Mouse (Mus musculus): Measurements from ENCODE around the gene Ctsl. TPM values are rescaled to one million over a fixed set of nuclear protein-coding genes. Genes with fewer than 3 reads are reported as not detected.

Ctsl gene
- polyA plus RNA-seq, 1 experiment from 2014 or later: 1,130 TPM

GRCm38 (mm10) chr13:64310585-64310984 lies 60.1 kb downstream of the Ctsl start:
- ATAC-seq (peak; percentile 26), DNase-seq (no peak)
- WGBS (ENCODE audit: insufficient replicate concordance): 39% methylated on average over 6 of the region's 6 CpGs
- no peaks in the 10 kb centered on the region for H3K9me3 ChIP-seq (ENCODE audit: low read length)
- H3K4me3 ChIP-seq (ENCODE audit: low read depth, low read length): peak overlapping the region; percentile 5; the same call in 1 of the 2 replicates
- no peaks in the 10 kb centered on the region for H3K27me3 ChIP-seq (ENCODE audit: insufficient read depth, low read length)
- peak overlapping the region; percentile 74 for H3K4me2 ChIP-seq (ENCODE audit: low read depth, low read length)
- H3K36me3 ChIP-seq (replicated peaks; ENCODE audit: insufficient read depth, low read length): peaks cover 16% of the 10 kb centered on the region
- TF ChIP-seq CTCF (IDR thresholded peaks at IDR 0.05; ENCODE audit: low read depth) (no peak), EP300 (IDR thresholded peaks at IDR 0.05; ENCODE audit: low read depth) (peak; percentile 25; the same call in 1 of the 2 replicates)
- H3K4me1 ChIP-seq (ENCODE audit: insufficient read depth): peaks cover 19% of the 10 kb centered on the region
- H3K27ac ChIP-seq (ENCODE audit: low read depth): peak overlapping the region; percentile 98
- peak overlapping the region; percentile 33 for H3K9ac ChIP-seq (replicated peaks)

- peaks cover 21% of the 10 kb centered on the region for H3K36me3 ChIP-seq (replicated peaks; ENCODE audit: insufficient read depth, low read length)
- 24% methylated on average over 11 of the region's 11 CpGs for WGBS (ENCODE audit: insufficient replicate concordance)
Measured at GRCm38 (mm10) chr13:64309842-64310241, 60.8 kb downstream of the Ctsl start.

More at GRCm38 (mm10) chr13:64309842-64310241, 60.8 kb downstream of the Ctsl start:
- DNase-seq (peak; percentile 20), ATAC-seq (no peak)
- peak overlapping the region; percentile 74 for H3K4me2 ChIP-seq (ENCODE audit: low read depth, low read length)
- H3K9me3 ChIP-seq (ENCODE audit: low read length): no peaks in the 10 kb centered on the region
- peak overlapping the region; percentile 61 for H3K27ac ChIP-seq (ENCODE audit: low read depth)
- H3K9ac ChIP-seq (replicated peaks): peak overlapping the region; percentile 33
- H3K4me3 ChIP-seq (ENCODE audit: low read depth, low read length): peak overlapping the region; percentile 5; the same call in 1 of the 2 replicates
- H3K27me3 ChIP-seq (ENCODE audit: insufficient read depth, low read length): no peaks in the 10 kb centered on the region
- TF ChIP-seq CTCF (IDR thresholded peaks at IDR 0.05; ENCODE audit: low read depth) (no peak), EP300 (IDR thresholded peaks at IDR 0.05; ENCODE audit: low read depth) (no peak)
- H3K4me1 ChIP-seq (ENCODE audit: insufficient read depth): peaks cover 19% of the 10 kb centered on the region

Other genes with a start within 250 kb of the Ctsl start
- gene Slc35d2, start 241.5 kb downstream of the Ctsl start, polyA plus RNA-seq (2015; fragmentation: Nextera tagmentation; extraction: Ambion mirVana): 11.8 TPM in 2 replicates
- gene Zfp367, start 217.7 kb downstream of the Ctsl start, polyA plus RNA-seq (2015; fragmentation: Nextera tagmentation; extraction: Ambion mirVana): 9.8 and 11.7 TPM in 2 replicates
- gene Habp4, start 209.1 kb downstream of the Ctsl start, polyA plus RNA-seq (2015; fragmentation: Nextera tagmentation; extraction: Ambion mirVana): 9.0 and 11.9 TPM in 2 replicates
- 4.5 and 5.3 TPM in 2 replicates for gene Cdc14b, start 95.6 kb downstream of the Ctsl start, polyA plus RNA-seq (2015; fragmentation: Nextera tagmentation; extraction: Ambion mirVana)
- 37.8 and 39.3 TPM in 2 replicates for gene Aaed1, start 58.2 kb downstream of the Ctsl start, polyA plus RNA-seq (2015; fragmentation: Nextera tagmentation; extraction: Ambion mirVana)
- gene Cdk20, start 61.4 kb upstream of the Ctsl start, polyA plus RNA-seq (2015; fragmentation: Nextera tagmentation; extraction: Ambion mirVana): 4.5 and 4.8 TPM in 2 replicates
- gene Fam240b, start 126.9 kb upstream of the Ctsl start, polyA plus RNA-seq (2015; fragmentation: Nextera tagmentation; extraction: Ambion mirVana): not detected in 2 replicates

Measured in liver, postnatal 0 days (tissue).